Mouse (Mus musculus): Measurements from ENCODE around the gene Prdx2.
A peak's percentile ranks its signal among the peaks of the same experiment; 100 is the strongest.

The Prdx2 gene

GRCm38 (mm10) chr8:84979599-84980421, 10.4 kb downstream of the Prdx2 start:
- peak; percentile 89 to 93 for DNase-seq

GRCm38 (mm10) chr8:84980622-84981358, 11.4 kb downstream of the Prdx2 start:
- DNase-seq: peak; percentile 84 to 86

GRCm38 (mm10) chr8:84981644-84982498, 12.5 kb downstream of the Prdx2 start:
- peak; percentile 43 to 50 for DNase-seq

GRCm38 (mm10) chr8:84982499-84983011, 13.2 kb downstream of the Prdx2 start:
- DNase-seq: no peak

- no peak for DNase-seq
These were observed 15.1 kb downstream of the Prdx2 start for GRCm38 (mm10) chr8:84984294-84985048.

- no peak for DNase-seq
These were observed 15.8 kb downstream of the Prdx2 start for GRCm38 (mm10) chr8:84985049-84985683.

- peak; percentile 92 to 93 for DNase-seq
These were observed 16.4 kb downstream of the Prdx2 start for GRCm38 (mm10) chr8:84985684-84986378.

- DNase-seq: no peak
These were observed 17.1 kb downstream of the Prdx2 start for GRCm38 (mm10) chr8:84986379-84986945.

- DNase-seq: no peak
These were observed 18.0 kb downstream of the Prdx2 start for GRCm38 (mm10) chr8:84987388-84987787.

GRCm38 (mm10) chr8:84987903-84988302, 18.5 kb downstream of the Prdx2 start:
- DNase-seq: no peak

GRCm38 (mm10) chr8:84989311-84989731, 19.9 kb downstream of the Prdx2 start:
- peak; percentile 54 to 59 for DNase-seq

- DNase-seq: peak; percentile 95
These were observed 20.4 kb downstream of the Prdx2 start for GRCm38 (mm10) chr8:84989810-84990209.

- peak; percentile 98 to 99 for DNase-seq
These were observed 21.0 kb downstream of the Prdx2 start, which contains the start of gene Hook2 for GRCm38 (mm10) chr8:84990349-84990748. Gene Hook2 (plus strand): TSS chr8:84990603.

GRCm38 (mm10) chr8:84990836-84991235, 21.4 kb downstream of the Prdx2 start:
- DNase-seq: no peak

GRCm38 (mm10) chr8:84994375-84994774, 25.0 kb downstream of the Prdx2 start:
- no peak for DNase-seq

- no peak for DNase-seq
These were observed 26.3 kb downstream of the Prdx2 start for GRCm38 (mm10) chr8:84995680-84996079.

- no peak for DNase-seq
These were observed 27.6 kb downstream of the Prdx2 start for GRCm38 (mm10) chr8:84996978-84997377.

GRCm38 (mm10) chr8:84997649-84998295, 28.4 kb downstream of the Prdx2 start:
- peak; percentile 97 to 99 for DNase-seq

GRCm38 (mm10) chr8:85007686-85008085, 38.3 kb downstream of the Prdx2 start:
- peak; percentile 32 to 39 for DNase-seq

- no peak for DNase-seq
These were observed 41.9 kb downstream of the Prdx2 start for GRCm38 (mm10) chr8:85011242-85011641.

Data from cerebellum, postnatal 10 days (tissue).